Mouse (Mus musculus) embryo, embryonic 11.5 days (tissue): ENCODE data around the gene Grrp1.
"Not testable (repeated sequence)": the region's sequence is repeated elsewhere in the genome, so short reads cannot be mapped to it uniquely, and the experiment has no call there.

Source experiments
- DNase-seq: peaks from one replicate; pipeline ENCODE4 v3.0.0-alpha.2; 2012; ENCODE audit warnings: low read depth, low spot score

Gene Grrp1

GRCm38 (mm10) chr4:134269622-134270021 is 15.7 kb upstream of the Grrp1 start:
- DNase-seq = not testable (repeated sequence)

GRCm38 (mm10) chr4:134268102-134268655 is 14.3 kb upstream of the Grrp1 start:
- no peak for DNase-seq

GRCm38 (mm10) chr4:134265860-134266585 is 12.1 kb upstream of the Grrp1 start:
- DNase-seq = no peak

GRCm38 (mm10) chr4:134263191-134263590 is 9.3 kb upstream of the Grrp1 start:
- DNase-seq = no peak

GRCm38 (mm10) chr4:134258354-134258753 is 4.4 kb upstream of the Grrp1 start:
- DNase-seq = no peak

GRCm38 (mm10) chr4:134257198-134258009 is 3.5 kb upstream of the Grrp1 start:
- DNase-seq = no peak

GRCm38 (mm10) chr4:134256407-134257197 is 2.7 kb upstream of the Grrp1 start:
- no peak for DNase-seq

- no peak for DNase-seq
Observed at GRCm38 (mm10) chr4:134255854-134256253, 1.9 kb upstream of the Grrp1 start.

- no peak for DNase-seq
Observed at GRCm38 (mm10) chr4:134254835-134255234, 929 bp upstream of the Grrp1 start.

- DNase-seq = no peak
Observed at GRCm38 (mm10) chr4:134252911-134253721, 790 bp downstream of the Grrp1 start.

GRCm38 (mm10) chr4:134252131-134252910 is 1.6 kb downstream of the Grrp1 start:
- no peak for DNase-seq

GRCm38 (mm10) chr4:134251241-134252130 is 2.4 kb downstream of the Grrp1 start:
- no peak for DNase-seq

GRCm38 (mm10) chr4:134250930-134251240 is 3.0 kb downstream of the Grrp1 start:
- no peak for DNase-seq

GRCm38 (mm10) chr4:134250116-134250929 is 3.6 kb downstream of the Grrp1 start:
- DNase-seq = no peak

- no peak for DNase-seq
Observed at GRCm38 (mm10) chr4:134249651-134250050, 4.3 kb downstream of the Grrp1 start.

GRCm38 (mm10) chr4:134246719-134247258 is 7.1 kb downstream of the Grrp1 start, which contains the start of gene Gm30191:
Gene Gm30191, plus strand, starts transcription at chr4:134246935.
- DNase-seq = no peak

- DNase-seq = no peak
Observed at GRCm38 (mm10) chr4:134246256-134246655, 7.7 kb downstream of the Grrp1 start.
